Mouse (Mus musculus): ENCODE data around the gene Enox2. TPM values are rescaled to one million over a fixed set of nuclear protein-coding genes. Genes with fewer than 3 reads are reported as not detected.

Gene Enox2
- polyA plus RNA-seq, 1 experiment from 2014 or later: 11.7 TPM

Other genes starting within 250 kb of the Enox2 start
- gene Arhgap36, start 175.7 kb upstream of the Enox2 start, polyA plus RNA-seq (2016; fragmentation: Nextera tagmentation; extraction: Ambion mirVana): 2.3 and 3.6 TPM in 2 replicates